Mouse (Mus musculus) myocyte (in vitro differentiated cells): ENCODE measurements around the gene Prkca. TPM values are rescaled to one million over a fixed set of nuclear protein-coding genes. Genes with fewer than 3 reads are reported as not detected.

ENCODE experiments used
- H3K27me3 ChIP-seq: one replicate; pipeline ENCODE4 v1.6.1; 2011; ENCODE audit not compliant: control insufficient read depth, insufficient read depth, insufficient read length
- H3K36me3 ChIP-seq: one replicate; pipeline ENCODE4 v1.6.1; 2011; ENCODE audit not compliant: control insufficient read depth, insufficient read depth
- H3K4me2 ChIP-seq: one replicate; pipeline ENCODE4 v1.6.1; 2011; ENCODE audit warnings: low read depth, control low read depth
- H3K4me3 ChIP-seq: one replicate; pipeline ENCODE4 v1.5.1; 2011; ENCODE audit warnings: mild to moderate bottlenecking, control low read depth, moderate library complexity
- H3K79me2 ChIP-seq: one replicate; pipeline ENCODE4 v1.6.1; 2011; ENCODE audit not compliant: control insufficient read depth, insufficient read depth
- H3ac ChIP-seq: one replicate; pipeline ENCODE4 v1.6.1; 2011; ENCODE audit not compliant: control insufficient read depth, insufficient read length
- CEBPB ChIP-seq: IDR thresholded peaks from 2 replicates; pipeline ENCODE4 v1.6.1; 2011; ENCODE audit warnings: mild to moderate bottlenecking, moderate library complexity; ENCODE audit not compliant: poor library complexity, insufficient read depth, severe bottlenecking
- E2F4 ChIP-seq: IDR thresholded peaks from one replicate; pipeline ENCODE4 v1.6.1; 2011; ENCODE audit warnings: mild to moderate bottlenecking, control low read depth, moderate library complexity; ENCODE audit not compliant: insufficient read depth
- MAX ChIP-seq: IDR thresholded peaks from one replicate; pipeline ENCODE4 v1.6.1; 2011; ENCODE audit warnings: low read depth, mild to moderate bottlenecking, control low read depth
- MYOD1 ChIP-seq, 3 experiments: IDR thresholded peaks; one replicate each; pipeline ENCODE4 v1.6.1; 2011; ENCODE audit warnings: control low read depth in 2 of 3, low read depth in 2 of 3, mild to moderate bottlenecking in 2 of 3, moderate library complexity in 1 of 3; ENCODE audit not compliant: insufficient read length in 2 of 3, control insufficient read depth in 1 of 3
- MYOG ChIP-seq, 3 experiments: IDR thresholded peaks; one replicate each; pipeline ENCODE4 v1.6.1; 2011; ENCODE audit warnings: control low read depth in 2 of 3, low read depth in 2 of 3, mild to moderate bottlenecking in 2 of 3; ENCODE audit not compliant: insufficient read length in 2 of 3, control insufficient read depth in 1 of 3, insufficient read depth in 1 of 3
- POLR2A ChIP-seq: IDR thresholded peaks from one replicate; pipeline ENCODE4 v1.6.1; 2011; ENCODE audit warnings: low read depth, mild to moderate bottlenecking, control low read depth, moderate library complexity; ENCODE audit not compliant: insufficient read length
- POLR2AphosphoS2 ChIP-seq: IDR thresholded peaks from one replicate; pipeline ENCODE4 v1.6.1; 2011; ENCODE audit warnings: low read depth, control low read depth; ENCODE audit not compliant: insufficient read length
- REST ChIP-seq: IDR thresholded peaks from one replicate; pipeline ENCODE4 v1.6.1; 2011; ENCODE audit warnings: mild to moderate bottlenecking, control low read depth, moderate library complexity; ENCODE audit not compliant: insufficient read depth, insufficient read length
- SRF ChIP-seq: IDR thresholded peaks from one replicate; pipeline ENCODE4 v1.6.1; 2011; ENCODE audit warnings: low read depth; ENCODE audit not compliant: control insufficient read depth, insufficient read length
- TCF12 ChIP-seq: IDR thresholded peaks from one replicate; pipeline ENCODE4 v1.6.1; 2011; ENCODE audit warnings: mild to moderate bottlenecking, control low read depth; ENCODE audit not compliant: poor library complexity, insufficient read depth, severe bottlenecking
- TCF3 ChIP-seq: IDR thresholded peaks from one replicate; pipeline ENCODE4 v1.6.1; 2011; ENCODE audit warnings: low read depth, control low read depth; ENCODE audit not compliant: insufficient read length
- USF1 ChIP-seq: IDR thresholded peaks from one replicate; pipeline ENCODE4 v1.6.1; 2011; ENCODE audit warnings: low read depth, mild to moderate bottlenecking, control low read depth, moderate library complexity
- polyA plus RNA-seq: library from polyadenylated mRNA; unstranded; fragments of >200 nt; fragmentation: generic; extraction: Trizol; gene quantifications from one replicate; pipeline ENCODE4 v1.2.1, GENCODE M21; 2012; ENCODE audit warnings: missing spikeins

Gene Prkca
- polyA plus RNA-seq, 1 experiment, result 15.3 TPM

- no peaks in the 10 kb centered on the region for H3K79me2 ChIP-seq
- TF ChIP-seq SRF, result no peak
- TF ChIP-seq MAX, result no peak
- no peak for TF ChIP-seq POLR2A
- no peak for TF ChIP-seq CEBPB
- TF ChIP-seq MYOG (IDR thresholded peaks at IDR 0.05; ENCODE audit: control insufficient read depth in 1 of 3, insufficient read depth in 1 of 3, insufficient read length in 2 of 3, low read depth in 2 of 3), result no peak
Measured at GRCm38 (mm10) chr11:108352842-108353388, 9.2 kb upstream of the Prkca start.

GRCm38 (mm10) chr11:108350799-108351198, 7.1 kb upstream of the Prkca start:
- TF ChIP-seq POLR2A (no peak), USF1 (no peak), SRF (no peak), MYOD1 (IDR thresholded peaks at IDR 0.05; ENCODE audit: control insufficient read depth in 1 of 3, insufficient read length in 2 of 3, low read depth in 2 of 3) (no peak), TCF3 (no peak), TCF12 (no peak), MAX (no peak), POLR2AphosphoS2 (no peak), CEBPB (no peak)
- Histone ChIP-seq H3K36me3 (no peaks in the 10 kb centered on the region), H3K27me3 (no peaks in the 10 kb centered on the region), H3K4me3 (no peak overlapping the region), H3ac (no peak overlapping the region), H3K4me2 (no peak overlapping the region), H3K79me2 (no peaks in the 10 kb centered on the region)

More at GRCm38 (mm10) chr11:108352842-108353388, 9.2 kb upstream of the Prkca start:
- no peaks in the 10 kb centered on the region for H3K27me3 ChIP-seq
- no peak overlapping the region for H3K4me2 ChIP-seq
- no peak overlapping the region for H3K4me3 ChIP-seq
- H3ac ChIP-seq, result no peak overlapping the region
- H3K36me3 ChIP-seq, result no peaks in the 10 kb centered on the region

GRCm38 (mm10) chr11:108345321-108345720, 1.6 kb upstream of the Prkca start:
- TF ChIP-seq MAX, result no peak
- no peak overlapping the region for H3ac ChIP-seq
- H3K27me3 ChIP-seq, result no peaks in the 10 kb centered on the region
- H3K4me2 ChIP-seq, result no peak overlapping the region
- no peak overlapping the region for H3K4me3 ChIP-seq
- no peaks in the 10 kb centered on the region for H3K36me3 ChIP-seq
- H3K79me2 ChIP-seq, result peaks cover 20% of the 10 kb centered on the region

- Histone ChIP-seq H3K27me3 (no peaks in the 10 kb centered on the region), H3K36me3 (peaks cover 3% of the 10 kb centered on the region), H3K4me2 (peak overlapping the region; percentile 68), H3K79me2 (peaks cover 21% of the 10 kb centered on the region), H3K4me3 (peak overlapping the region; percentile 91), H3ac (no peak overlapping the region)
- TF ChIP-seq SRF, result no peak
- no peak for TF ChIP-seq POLR2A
- TF ChIP-seq MYOD1 (IDR thresholded peaks at IDR 0.05; ENCODE audit: control insufficient read depth in 1 of 3, insufficient read length in 2 of 3, low read depth in 2 of 3), result no peak
- no peak for TF ChIP-seq TCF3
- no peak for TF ChIP-seq POLR2AphosphoS2
- no peak for TF ChIP-seq MYOG (IDR thresholded peaks at IDR 0.05; ENCODE audit: control insufficient read depth in 1 of 3, insufficient read depth in 1 of 3, insufficient read length in 2 of 3, low read depth in 2 of 3)
- TF ChIP-seq MAX, result no peak
- TF ChIP-seq USF1, result no peak
- TF ChIP-seq REST, result no peak
- TF ChIP-seq TCF12, result no peak
- TF ChIP-seq E2F4, result no peak
- TF ChIP-seq CEBPB, result no peak
Measured at GRCm38 (mm10) chr11:108344759-108345158, 1.0 kb upstream of the Prkca start.

- Histone ChIP-seq H3ac (peak within 1 kb of the TSS; percentile 63), H3K4me3 (peak within 1 kb of the TSS; percentile 91), H3K36me3 (peaks cover 7% of the 10 kb centered on the region), H3K4me2 (peak within 1 kb of the TSS; percentile 90), H3K79me2 (peaks cover 26% of the 10 kb centered on the region), H3K27me3 (no peaks in the 10 kb centered on the region)
- TF ChIP-seq E2F4 (no peak), TCF3 (no peak), MYOD1 (IDR thresholded peaks at IDR 0.05; ENCODE audit: control insufficient read depth in 1 of 3, insufficient read length in 2 of 3, low read depth in 2 of 3) (peak in 1 of 3 experiments; percentile 15), CEBPB (no peak), REST (no peak)
Measured at GRCm38 (mm10) chr11:108342781-108343768, 653 bp downstream of the Prkca start, which contains the start of gene Apoh. TSS of gene Apoh (plus strand) at chr11:108343354.
